Mouse (Mus musculus) ES-Bruce4 (cell line): ENCODE data around the gene Als2cl. TPM values are rescaled to one million over a fixed set of nuclear protein-coding genes. Genes with fewer than 3 reads are reported as not detected.
A peak's percentile ranks its signal among the peaks of the same experiment; 100 is the strongest.

Experiments
- H3K27ac ChIP-seq: 2 replicates; pipeline ENCODE4 v1.5.1; 2012; ENCODE audit warnings: low read length, inconsistent platforms; ENCODE audit not compliant: insufficient read depth
- H3K27me3 ChIP-seq: 2 replicates; pipeline ENCODE4 v1.6.1; 2012; ENCODE audit warnings: mild to moderate bottlenecking, low read length, inconsistent platforms; ENCODE audit not compliant: control insufficient read depth, poor library complexity, insufficient read depth, severe bottlenecking
- H3K36me3 ChIP-seq: 2 replicates; pipeline ENCODE4 v1.6.1; 2012; ENCODE audit warnings: inconsistent platforms, mild to moderate bottlenecking, low read length, moderate library complexity; ENCODE audit not compliant: control insufficient read depth, poor library complexity, insufficient read depth, severe bottlenecking
- H3K4me1 ChIP-seq: one replicate; pipeline ENCODE4 v1.8.1; 2011; ENCODE audit warnings: low read length; ENCODE audit not compliant: control insufficient read depth, insufficient read depth
- H3K4me3 ChIP-seq: 2 replicates; pipeline ENCODE4 v1.5.1; 2011; ENCODE audit warnings: low read depth, mild to moderate bottlenecking, low read length
- H3K9ac ChIP-seq: 2 replicates; pipeline ENCODE4 v1.6.1; 2012; ENCODE audit warnings: low read depth, mild to moderate bottlenecking, inconsistent platforms; ENCODE audit not compliant: poor library complexity, severe bottlenecking
- H3K9me3 ChIP-seq: replicated peaks from 2 replicates; pipeline ENCODE4 v1.6.1; 2012; ENCODE audit warnings: mild to moderate bottlenecking, low read length, inconsistent platforms; ENCODE audit not compliant: control insufficient read depth, poor library complexity, insufficient read depth, severe bottlenecking
- CTCF ChIP-seq: IDR thresholded peaks from one replicate; pipeline ENCODE4 v1.8.1; 2011; ENCODE audit warnings: low read depth, low read length
- EP300 ChIP-seq: IDR thresholded peaks from 2 replicates; pipeline ENCODE4 v1.6.1; 2011; ENCODE audit warnings: low read depth, low read length; ENCODE audit not compliant: insufficient read depth
- POLR2A ChIP-seq: IDR thresholded peaks from one replicate; pipeline ENCODE4 v1.8.1; 2011; ENCODE audit warnings: low read length; ENCODE audit not compliant: insufficient read depth
- polyA plus RNA-seq: library from polyadenylated mRNA; stranded (reverse); fragments of >200 nt; gene quantifications from 2 replicates; pipeline ENCODE4 v1.2.4, GENCODE M21; 2011; ENCODE audit warnings: low read depth; ENCODE audit not compliant: missing spikeins, insufficient read depth, insufficient read length

Gene Als2cl
- polyA plus RNA-seq, 1 experiment = 18.1 TPM

- no peaks in the 10 kb centered on the region for H3K36me3 ChIP-seq
- no peaks in the 10 kb centered on the region for H3K27me3 ChIP-seq
- peaks cover 6% of the 10 kb centered on the region for H3K4me1 ChIP-seq
- no peak overlapping the region for H3K4me3 ChIP-seq
- no peak overlapping the region for H3K27ac ChIP-seq
- no peak for TF ChIP-seq EP300
- no peaks in the 10 kb centered on the region for H3K9me3 ChIP-seq
- no peak overlapping the region for H3K9ac ChIP-seq
These were observed 13.8 kb downstream of the Als2cl start for GRCm38 (mm10) chr9:110893429-110893828.

GRCm38 (mm10) chr9:110895507-110895906, 15.8 kb downstream of the Als2cl start:
- Histone ChIP-seq H3K9ac (no peak overlapping the region), H3K9me3 (no peaks in the 10 kb centered on the region), H3K27ac (no peak overlapping the region), H3K36me3 (no peaks in the 10 kb centered on the region), H3K4me3 (no peak overlapping the region), H3K27me3 (no peaks in the 10 kb centered on the region), H3K4me1 (no peaks in the 10 kb centered on the region)
- no peak for TF ChIP-seq POLR2A
- TF ChIP-seq CTCF = peak; percentile 18

- H3K27me3 ChIP-seq = no peaks in the 10 kb centered on the region
- H3K27ac ChIP-seq = peak overlapping the region; percentile 38; the same call in 1 of the 2 replicates
- H3K4me1 ChIP-seq = no peaks in the 10 kb centered on the region
- no peak for TF ChIP-seq EP300
- no peak for TF ChIP-seq POLR2A
- no peak for TF ChIP-seq CTCF
- no peaks in the 10 kb centered on the region for H3K36me3 ChIP-seq
- peak overlapping the region; percentile 15; the same call in 1 of the 2 replicates for H3K9ac ChIP-seq
- peak overlapping the region; percentile 47 for H3K4me3 ChIP-seq
- no peaks in the 10 kb centered on the region for H3K9me3 ChIP-seq
These were observed 16.3 kb downstream of the Als2cl start for GRCm38 (mm10) chr9:110895994-110896393.

- Histone ChIP-seq H3K27ac (peak overlapping the region; percentile 38; the same call in 1 of the 2 replicates), H3K4me3 (peak overlapping the region; percentile 47)
These were observed 16.9 kb downstream of the Als2cl start for GRCm38 (mm10) chr9:110896595-110896994.

GRCm38 (mm10) chr9:110899451-110900008, 19.9 kb downstream of the Als2cl start:
- TF ChIP-seq EP300 = no peak
- TF ChIP-seq CTCF = no peak
- no peak for TF ChIP-seq POLR2A
- Histone ChIP-seq H3K27me3 (no peaks in the 10 kb centered on the region), H3K4me3 (no peak overlapping the region), H3K9me3 (no peaks in the 10 kb centered on the region), H3K4me1 (no peaks in the 10 kb centered on the region), H3K27ac (no peak overlapping the region), H3K9ac (no peak overlapping the region), H3K36me3 (no peaks in the 10 kb centered on the region)

More at GRCm38 (mm10) chr9:110896595-110896994, 16.9 kb downstream of the Als2cl start:
- H3K36me3 ChIP-seq = no peaks in the 10 kb centered on the region
- no peaks in the 10 kb centered on the region for H3K9me3 ChIP-seq
- H3K9ac ChIP-seq = no peak overlapping the region
- no peaks in the 10 kb centered on the region for H3K4me1 ChIP-seq
- H3K27me3 ChIP-seq = no peaks in the 10 kb centered on the region
- TF ChIP-seq POLR2A (no peak), EP300 (no peak), CTCF (no peak)

GRCm38 (mm10) chr9:110901204-110901603, 21.5 kb downstream of the Als2cl start:
- no peaks in the 10 kb centered on the region for H3K9me3 ChIP-seq
- H3K4me3 ChIP-seq = no peak overlapping the region
- no peaks in the 10 kb centered on the region for H3K4me1 ChIP-seq
- no peak overlapping the region for H3K9ac ChIP-seq
- no peaks in the 10 kb centered on the region for H3K36me3 ChIP-seq
- H3K27me3 ChIP-seq = no peaks in the 10 kb centered on the region
- TF ChIP-seq EP300 (no peak), CTCF (no peak), POLR2A (no peak)
- no peak overlapping the region for H3K27ac ChIP-seq
